Mouse (Mus musculus): Measurements from ENCODE around the gene Pate2.

- TF ChIP-seq CTCF (IDR thresholded peaks at IDR 0.05; ENCODE audit: low read depth) (no peak), EP300 (optimal IDR thresholded peaks at IDR 0.05) (no peak)
These were observed 47.1 kb upstream of the Pate2 start for GRCm38 (mm10) chr9:35522821-35523515.

Data from stomach, postnatal 0 days (tissue).